Mouse (Mus musculus) midbrain, embryonic 10.5 days (tissue): ENCODE data around the gene Wwc2. TPM values are rescaled to one million over a fixed set of nuclear protein-coding genes. Genes with fewer than 3 reads are reported as not detected.

Experiments used
- DNase-seq: peaks from one replicate; pipeline ENCODE4 v3.0.0-alpha.2; 2017; ENCODE audit warnings: low spot score
- H3K27ac ChIP-seq: fragments of 300-500 bp; sonication (generic); replicated peaks from 2 replicates; pipeline ENCODE4 v1.5.1; 2016; ENCODE audit warnings: mild to moderate bottlenecking
- H3K27me3 ChIP-seq: fragments of 300-500 bp; sonication (generic); 2 replicates; pipeline ENCODE4 v1.6.1; 2016; ENCODE audit warnings: low read depth, mild to moderate bottlenecking; ENCODE audit not compliant: poor library complexity, severe bottlenecking
- H3K36me3 ChIP-seq: fragments of 300-500 bp; sonication (generic); 2 replicates; pipeline ENCODE4 v1.6.1; 2016; ENCODE audit warnings: mild to moderate bottlenecking, moderate library complexity
- H3K4me1 ChIP-seq: fragments of 300-500 bp; sonication (generic); 2 replicates; pipeline ENCODE4 v1.6.1; 2016
- H3K4me3 ChIP-seq: fragments of 300-500 bp; sonication (generic); 2 replicates; pipeline ENCODE4 v1.5.1; 2016; ENCODE audit warnings: mild to moderate bottlenecking, moderate library complexity
- H3K9me3 ChIP-seq: fragments of 300-500 bp; sonication (generic); replicated peaks from 2 replicates; pipeline ENCODE4 v1.6.1; 2016; ENCODE audit warnings: mild to moderate bottlenecking
- WGBS: fragments of 180-500 bp; shearing (Covaris S2); methylation state at CpG from one replicate; pipeline ENCODE4 v1.1.7; 2016; 5-methylcytosine and 5-hydroxymethylcytosine counted together
- polyA plus RNA-seq: library from polyadenylated mRNA; unstranded; fragments of >200 nt; fragmentation: Nextera tagmentation; extraction: Ambion mirVana; gene quantifications from 2 replicates; pipeline ENCODE4 v1.2.1, GENCODE M21; 2016

The Wwc2 gene
- polyA plus RNA-seq, 1 experiment from 2014 or later, result 7.1 TPM

DNA sequence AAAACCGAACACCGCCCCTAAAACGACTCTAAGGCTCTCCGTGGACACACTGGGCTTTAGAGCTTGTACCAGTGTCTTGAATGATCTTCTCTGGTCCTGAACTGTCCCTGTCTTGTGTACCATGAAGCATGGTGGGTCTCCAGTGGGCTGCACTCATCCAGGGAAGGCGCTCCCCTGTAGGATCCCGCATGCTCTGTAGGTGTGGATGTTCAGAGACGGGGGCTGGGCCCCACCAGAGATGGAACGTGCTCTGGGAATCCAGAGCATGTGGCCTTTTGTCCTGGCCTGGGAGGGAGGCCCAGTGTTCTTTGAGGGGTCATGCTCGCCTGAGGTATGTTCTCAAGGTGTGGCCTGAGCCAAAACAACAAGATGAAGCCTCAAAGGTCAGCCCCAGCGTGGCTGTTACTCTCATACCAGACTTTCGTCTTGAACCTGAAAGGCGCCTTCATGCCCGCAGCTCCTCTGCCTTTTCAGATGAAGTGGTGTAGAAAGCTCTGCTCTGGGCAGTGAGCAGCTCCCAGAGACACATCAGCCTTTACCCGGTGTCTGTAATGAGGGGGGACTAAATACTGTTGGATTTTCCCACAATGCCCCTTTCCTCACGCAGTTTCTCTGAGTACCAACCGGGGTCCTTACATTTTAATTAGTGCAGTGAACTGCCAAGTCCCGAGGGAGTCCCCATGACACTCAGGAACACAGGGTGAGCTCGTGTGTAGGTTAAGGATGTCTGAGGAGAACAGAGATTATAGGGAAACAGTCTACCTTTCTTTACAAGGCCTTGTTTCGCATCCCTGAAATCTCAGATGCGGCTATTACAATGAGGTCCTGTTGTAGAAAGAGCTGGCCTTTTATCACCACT is 169.6 kb downstream of the Wwc2 start:
- no peaks in the 10 kb centered on the region for H3K9me3 ChIP-seq
- no peaks in the 10 kb centered on the region for H3K27me3 ChIP-seq
- no peaks in the 10 kb centered on the region for H3K36me3 ChIP-seq
- no peak for DNase-seq
- H3K27ac ChIP-seq, result no peak overlapping the region; the same call in 1 of the 2 replicates
- 88% methylated on average over 20 of the region's 20 CpGs for WGBS
- no peak overlapping the region for H3K4me3 ChIP-seq
- peaks cover 14% of the 10 kb centered on the region for H3K4me1 ChIP-seq

DNA sequence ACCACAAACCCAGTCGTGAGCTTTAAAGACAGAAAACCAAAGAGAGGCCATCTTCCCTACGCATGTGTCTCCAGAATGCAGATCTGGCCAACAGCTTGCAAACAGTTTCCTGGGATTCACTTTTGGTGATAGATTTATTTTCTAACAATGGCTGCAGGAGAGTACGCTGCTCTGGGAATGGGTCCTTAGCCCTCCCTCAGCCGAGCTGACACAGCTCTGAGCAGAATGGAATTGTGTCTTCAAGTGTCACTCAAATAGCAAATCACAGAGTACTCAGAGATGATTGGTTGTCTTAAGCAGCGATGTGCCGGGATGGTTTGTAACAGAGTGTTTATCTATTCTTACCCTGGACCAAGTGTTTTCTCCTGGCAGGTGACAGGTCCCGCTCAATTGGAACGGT is 171.7 kb downstream of the Wwc2 start:
- DNase-seq, result no peak
- 91% methylated on average over 8 of the region's 8 CpGs for WGBS
- no peak overlapping the region for H3K27ac ChIP-seq
- H3K27me3 ChIP-seq, result no peaks in the 10 kb centered on the region
- no peaks in the 10 kb centered on the region for H3K9me3 ChIP-seq
- H3K36me3 ChIP-seq, result no peaks in the 10 kb centered on the region
- peaks cover 5% of the 10 kb centered on the region for H3K4me1 ChIP-seq
- H3K4me3 ChIP-seq, result no peak overlapping the region

DNA sequence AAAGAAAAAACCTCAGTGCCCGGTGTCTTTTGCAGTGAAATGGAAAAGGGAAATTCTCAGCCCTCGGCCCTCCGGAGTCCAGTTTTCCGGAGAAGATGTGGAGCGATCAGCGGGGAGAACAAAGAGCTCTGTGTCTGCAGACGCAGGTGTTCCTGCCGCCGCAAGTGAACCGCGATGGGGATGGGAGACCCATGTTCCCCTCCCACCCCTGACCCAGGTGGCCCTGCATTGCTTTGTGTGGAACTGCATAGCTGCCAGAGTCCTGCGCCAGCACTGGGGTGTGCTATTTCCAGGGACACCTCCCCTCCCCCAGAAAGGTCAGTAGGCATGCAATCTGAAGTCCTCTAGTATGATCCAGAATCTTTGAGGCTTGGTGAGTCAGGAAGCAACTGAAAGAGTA is 179.5 kb downstream of the Wwc2 start:
- DNase-seq, result no peak
- no peaks in the 10 kb centered on the region for H3K4me1 ChIP-seq
- no peak overlapping the region for H3K27ac ChIP-seq
- H3K36me3 ChIP-seq, result no peaks in the 10 kb centered on the region
- no peaks in the 10 kb centered on the region for H3K27me3 ChIP-seq
- 87% methylated on average over 12 of the region's 12 CpGs for WGBS
- H3K4me3 ChIP-seq, result no peak overlapping the region
- H3K9me3 ChIP-seq, result no peaks in the 10 kb centered on the region

DNA sequence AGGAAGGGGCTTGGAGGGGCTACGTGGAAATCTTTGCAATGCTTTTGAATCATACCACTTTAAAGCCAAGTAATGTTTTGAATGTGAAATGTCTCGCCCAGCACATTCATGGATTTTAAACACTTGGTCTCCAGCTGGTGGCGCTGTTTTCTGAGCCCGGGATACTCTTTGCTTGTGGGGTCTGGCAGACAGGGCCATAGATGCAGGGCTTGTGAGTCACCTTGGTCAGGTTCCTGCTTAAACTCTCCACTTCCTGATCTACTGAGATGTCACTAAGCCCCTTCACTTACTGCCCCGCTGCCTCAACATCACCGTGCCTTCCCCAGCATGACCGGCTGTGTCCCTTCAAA is 180.1 kb downstream of the Wwc2 start:
- no peak overlapping the region for H3K4me3 ChIP-seq
- 80% methylated on average over 7 of the region's 7 CpGs for WGBS
- H3K36me3 ChIP-seq, result no peaks in the 10 kb centered on the region
- H3K9me3 ChIP-seq, result no peaks in the 10 kb centered on the region
- H3K4me1 ChIP-seq, result no peaks in the 10 kb centered on the region
- no peak for DNase-seq
- no peaks in the 10 kb centered on the region for H3K27me3 ChIP-seq
- H3K27ac ChIP-seq, result no peak overlapping the region

DNA sequence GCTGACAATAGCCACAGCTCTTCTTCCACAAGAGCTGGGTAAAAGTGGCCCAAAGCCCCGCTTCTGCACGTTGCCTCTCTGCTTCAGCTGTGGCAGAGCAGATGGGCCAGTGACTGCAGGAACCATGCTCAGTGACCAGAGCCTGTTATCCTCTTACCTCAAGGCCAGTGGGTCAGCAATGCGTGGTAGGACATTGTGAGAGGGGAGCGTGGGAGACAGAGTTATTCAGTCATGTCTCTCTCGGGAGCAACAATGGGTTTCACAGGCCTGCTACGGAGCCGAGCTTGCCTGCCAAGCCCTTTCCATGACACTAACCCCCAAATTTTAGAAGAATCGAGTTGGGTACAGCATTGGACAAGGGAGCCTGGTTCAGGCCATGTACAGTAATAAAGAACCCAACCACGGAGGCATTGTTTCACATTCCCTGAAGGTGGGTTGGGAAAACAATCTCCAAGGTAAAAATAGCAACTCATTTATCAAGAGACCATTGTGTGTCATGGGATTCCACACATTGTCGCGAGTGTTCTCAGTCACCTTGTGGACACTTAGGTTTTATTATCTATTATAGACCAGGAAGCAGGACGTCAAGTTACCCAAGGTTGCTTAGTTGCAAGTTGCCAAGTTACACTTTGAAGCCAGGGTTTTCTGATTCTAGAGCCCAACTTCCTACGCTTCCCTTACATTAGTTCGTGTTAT is 180.6 kb downstream of the Wwc2 start:
- no peaks in the 10 kb centered on the region for H3K36me3 ChIP-seq
- no peaks in the 10 kb centered on the region for H3K9me3 ChIP-seq
- H3K27me3 ChIP-seq, result no peaks in the 10 kb centered on the region
- no peak overlapping the region for H3K4me3 ChIP-seq
- H3K4me1 ChIP-seq, result no peaks in the 10 kb centered on the region
- 87% methylated on average over 14 of the region's 14 CpGs for WGBS
- DNase-seq, result no peak
- H3K27ac ChIP-seq, result no peak overlapping the region

DNA sequence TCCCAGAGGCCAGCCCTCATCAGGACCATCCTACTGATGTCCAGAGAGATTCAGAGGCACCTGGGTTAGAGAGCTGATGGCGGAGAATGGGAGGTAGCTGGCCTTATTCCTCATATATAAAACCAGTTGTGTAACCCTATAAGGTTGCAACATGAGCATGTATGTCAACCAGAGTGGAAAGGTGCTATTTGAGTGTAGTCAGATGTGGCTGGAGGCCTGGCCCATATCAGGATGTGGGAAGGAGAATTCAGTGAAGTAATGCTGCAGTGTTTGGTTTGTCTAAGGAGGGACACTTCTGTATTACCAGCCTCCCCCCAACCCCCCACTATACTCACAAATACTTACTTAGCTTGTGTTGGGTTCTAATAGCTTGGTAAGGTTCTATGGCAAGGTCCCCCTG is 186.5 kb downstream of the Wwc2 start:
- Histone ChIP-seq H3K4me1 (no peaks in the 10 kb centered on the region), H3K9me3 (no peaks in the 10 kb centered on the region), H3K36me3 (no peaks in the 10 kb centered on the region), H3K27me3 (no peaks in the 10 kb centered on the region), H3K4me3 (no peak overlapping the region), H3K27ac (no peak overlapping the region)
- 93% methylated on average over 1 of the region's 1 CpGs for WGBS
- no peak for DNase-seq

DNA sequence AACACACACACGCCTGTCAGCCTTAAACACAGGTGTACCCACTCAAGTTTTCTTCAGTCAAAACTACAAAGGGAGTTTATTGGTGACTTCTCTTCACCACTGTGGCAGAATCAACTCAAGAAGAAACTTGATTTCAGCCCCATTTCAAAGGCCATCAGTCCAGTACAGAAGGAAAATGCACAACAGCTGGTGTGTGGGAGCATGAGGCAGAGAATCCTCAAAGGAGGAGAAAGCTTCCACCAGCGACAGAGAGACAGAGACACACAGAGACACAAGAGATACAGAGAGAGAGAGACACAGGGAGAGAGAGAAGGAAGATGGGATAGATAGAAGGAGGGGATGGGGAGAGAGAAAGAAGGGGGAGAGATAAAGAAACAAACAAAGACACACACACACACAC is 188.4 kb downstream of the Wwc2 start:
- Histone ChIP-seq H3K36me3 (no peaks in the 10 kb centered on the region), H3K4me3 (no peak overlapping the region), H3K4me1 (no peaks in the 10 kb centered on the region), H3K9me3 (no peaks in the 10 kb centered on the region), H3K27me3 (no peaks in the 10 kb centered on the region), H3K27ac (no peak overlapping the region)
- WGBS, result 91% methylated on average over 2 of the region's 2 CpGs
- DNase-seq, result no peak

DNA sequence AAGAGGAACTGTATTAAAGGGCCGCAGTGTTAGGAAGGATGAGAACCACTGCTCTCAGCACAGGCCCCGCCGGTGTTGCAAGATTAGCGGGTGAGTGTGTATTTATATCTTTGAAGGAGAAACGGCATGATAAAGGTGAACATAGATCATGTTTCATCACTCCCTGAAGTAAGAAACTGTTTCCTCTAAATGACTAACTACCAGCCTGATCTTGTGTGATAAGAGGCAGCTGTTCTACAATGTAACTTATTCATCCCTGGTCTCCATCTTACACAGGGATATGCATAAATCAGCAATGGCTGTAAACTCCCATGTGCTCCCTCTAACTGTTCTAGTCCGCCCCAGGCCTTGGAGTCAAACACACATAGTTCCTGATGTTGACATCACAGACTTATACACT is 191.3 kb downstream of the Wwc2 start:
- WGBS, result 92% methylated on average over 6 of the region's 6 CpGs
- H3K4me1 ChIP-seq, result no peaks in the 10 kb centered on the region
- H3K4me3 ChIP-seq, result no peak overlapping the region
- no peaks in the 10 kb centered on the region for H3K36me3 ChIP-seq
- H3K27ac ChIP-seq, result no peak overlapping the region
- H3K9me3 ChIP-seq, result peaks cover 13% of the 10 kb centered on the region
- DNase-seq, result no peak
- no peaks in the 10 kb centered on the region for H3K27me3 ChIP-seq

DNA sequence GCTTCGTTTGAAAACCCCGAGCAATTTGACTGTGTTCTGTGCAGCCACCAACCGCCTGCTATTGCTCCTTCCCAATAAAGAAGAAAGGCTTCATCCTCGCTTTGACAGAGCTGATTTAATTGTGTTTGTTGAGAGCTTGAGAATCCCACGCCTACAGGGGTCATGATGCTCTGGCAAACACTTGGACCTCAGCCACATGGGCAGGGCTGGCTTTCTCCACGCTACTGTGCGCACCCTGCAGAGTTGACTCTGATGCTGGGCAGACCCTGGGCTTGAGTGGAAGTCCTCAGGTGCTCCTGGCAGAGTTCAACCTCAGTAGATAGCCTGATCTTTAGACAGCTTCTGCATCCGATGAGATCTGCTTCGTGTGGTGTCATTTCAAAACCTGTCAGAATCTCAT is 198.7 kb downstream of the Wwc2 start:
- H3K9me3 ChIP-seq, result peaks cover 23% of the 10 kb centered on the region
- H3K36me3 ChIP-seq, result no peaks in the 10 kb centered on the region
- no peak overlapping the region for H3K4me3 ChIP-seq
- no peak overlapping the region for H3K27ac ChIP-seq
- DNase-seq, result no peak
- no peaks in the 10 kb centered on the region for H3K27me3 ChIP-seq
- H3K4me1 ChIP-seq, result peaks cover 10% of the 10 kb centered on the region
- WGBS, result 81% methylated on average over 9 of the region's 9 CpGs

DNA sequence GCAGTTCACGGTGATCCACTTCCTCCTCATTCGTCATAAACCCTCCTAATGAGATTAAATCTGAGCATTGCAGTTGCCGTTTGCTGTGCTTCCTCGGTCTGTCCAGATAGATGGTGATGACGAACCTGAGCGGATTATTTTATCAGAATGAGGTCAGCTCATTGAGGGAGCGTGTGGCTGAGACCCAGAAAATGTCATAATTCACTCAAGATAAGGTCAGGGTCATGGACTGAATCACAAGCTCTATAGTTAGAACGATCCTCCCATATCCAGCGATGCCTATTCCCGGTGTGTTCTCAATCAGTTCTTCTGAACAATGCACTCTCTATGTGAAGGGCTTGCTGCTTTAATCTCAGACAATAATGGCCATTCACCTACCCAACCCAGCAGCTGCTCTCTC is 203.0 kb downstream of the Wwc2 start:
- no peak overlapping the region for H3K27ac ChIP-seq
- H3K4me1 ChIP-seq, result peaks cover 10% of the 10 kb centered on the region

DNA sequence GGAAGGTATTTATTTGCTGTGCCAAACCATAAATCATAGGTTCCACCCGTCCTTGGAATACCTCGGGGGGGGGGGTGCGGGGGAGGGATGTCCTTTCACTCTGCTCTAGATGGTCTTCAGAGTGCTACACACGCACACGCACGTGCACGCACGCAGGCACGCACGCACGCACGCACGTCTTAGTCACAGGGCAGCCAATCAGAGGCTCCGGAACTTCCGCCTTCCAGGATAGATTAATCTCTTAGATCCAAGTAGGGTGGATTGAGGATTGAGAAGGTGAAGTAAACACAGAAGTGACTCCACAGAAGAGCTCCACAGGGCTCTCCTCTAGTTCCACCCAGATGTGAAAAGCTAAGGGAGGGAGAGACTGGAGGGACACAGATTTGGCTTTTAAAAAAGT is 204.4 kb downstream of the Wwc2 start:
- no peaks in the 10 kb centered on the region for H3K27me3 ChIP-seq
- peaks cover 10% of the 10 kb centered on the region for H3K4me1 ChIP-seq
- H3K36me3 ChIP-seq, result no peaks in the 10 kb centered on the region
- H3K9me3 ChIP-seq, result peaks cover 3% of the 10 kb centered on the region; the same call in 1 of the 2 replicates
- 96% methylated on average over 15 of the region's 15 CpGs for WGBS
- no peak for DNase-seq
- H3K27ac ChIP-seq, result no peak overlapping the region
- H3K4me3 ChIP-seq, result no peak overlapping the region

More for the DNA sequence above, 203.0 kb downstream of the Wwc2 start:
- WGBS, result 73% methylated on average over 10 of the region's 10 CpGs
- Histone ChIP-seq H3K9me3 (peaks cover 3% of the 10 kb centered on the region; the same call in 1 of the 2 replicates), H3K27me3 (no peaks in the 10 kb centered on the region), H3K4me3 (no peak overlapping the region), H3K36me3 (no peaks in the 10 kb centered on the region)
- no peak for DNase-seq

DNA sequence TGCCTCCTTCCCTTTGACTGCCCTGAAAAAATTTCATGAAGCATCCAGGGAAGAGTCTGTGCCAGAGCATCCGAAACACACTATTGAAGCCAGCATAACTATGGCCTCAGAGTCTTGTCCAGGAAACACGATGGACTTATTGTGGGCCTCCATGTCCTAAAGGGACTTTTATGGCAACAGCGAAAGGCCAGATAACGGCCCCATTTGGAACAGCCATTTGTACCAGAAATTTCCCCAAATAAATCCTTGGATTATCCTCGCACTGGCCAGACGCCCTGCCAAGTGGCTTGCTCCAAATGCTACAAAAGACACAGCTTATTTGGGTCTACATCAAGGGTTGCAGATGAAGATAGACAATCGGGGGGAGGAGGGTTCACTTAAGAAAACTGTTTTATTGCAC is 206.3 kb downstream of the Wwc2 start:
- Histone ChIP-seq H3K36me3 (no peaks in the 10 kb centered on the region), H3K4me3 (no peak overlapping the region), H3K27me3 (no peaks in the 10 kb centered on the region), H3K27ac (no peak overlapping the region), H3K4me1 (peaks cover 10% of the 10 kb centered on the region), H3K9me3 (peaks cover 3% of the 10 kb centered on the region; the same call in 1 of the 2 replicates)
- DNase-seq, result no peak
- WGBS, result 90% methylated on average over 7 of the region's 7 CpGs

DNA sequence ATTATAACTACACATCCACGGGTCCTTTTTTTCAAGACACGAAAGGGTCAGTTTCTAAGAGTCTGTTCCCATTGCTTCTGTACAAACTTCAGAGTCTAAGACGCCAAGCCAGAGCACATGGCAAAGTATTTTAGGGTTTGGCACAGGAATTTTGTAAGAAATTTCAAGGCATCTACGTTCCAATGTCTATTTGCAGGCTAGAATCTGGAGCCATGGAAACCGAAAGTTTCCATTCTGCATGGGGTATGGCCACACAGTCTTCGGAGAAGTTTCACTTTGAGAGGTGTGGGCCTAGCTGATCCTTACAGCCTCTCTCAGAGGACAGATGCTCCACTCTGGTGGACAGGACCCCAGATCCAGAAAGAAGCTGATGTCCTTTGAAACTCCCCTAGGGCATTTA is 206.8 kb downstream of the Wwc2 start:
- H3K36me3 ChIP-seq, result no peaks in the 10 kb centered on the region
- WGBS, result 92% methylated on average over 6 of the region's 6 CpGs
- H3K4me3 ChIP-seq, result no peak overlapping the region
- no peaks in the 10 kb centered on the region for H3K27me3 ChIP-seq
- H3K9me3 ChIP-seq, result peaks cover 3% of the 10 kb centered on the region; the same call in 1 of the 2 replicates
- no peak for DNase-seq
- peaks cover 10% of the 10 kb centered on the region for H3K4me1 ChIP-seq
- H3K27ac ChIP-seq, result no peak overlapping the region
